Mouse (Mus musculus) MEL (cell line): Measurements from ENCODE around the gene Edf1. TPM values are rescaled to one million over a fixed set of nuclear protein-coding genes. Genes with fewer than 3 reads are reported as not detected.

Experiments used
- DNase-seq: peaks from one replicate; pipeline ENCODE4 v3.0.0; 2011; ENCODE audit warnings: low read depth, low spot score
- H3K27ac ChIP-seq: 2 replicates; pipeline ENCODE4 v1.5.1; 2012; ENCODE audit warnings: low read depth, mild to moderate bottlenecking, control low read depth, low read length, moderate library complexity; ENCODE audit not compliant: control insufficient read depth
- H3K27me3 ChIP-seq, 2 experiments: fragments of 150-350 bp in 1 of 2; sonication (generic) in 1 of 2; 2 replicates each; pipeline ENCODE4 v1.6.1; 2012; ENCODE audit warnings: low read length in 2 of 2, mild to moderate bottlenecking in 2 of 2, improper control_type of control experiment in 1 of 2, moderate library complexity in 1 of 2; ENCODE audit not compliant: insufficient read depth in 2 of 2, control insufficient read depth in 1 of 2
- H3K36me3 ChIP-seq, 2 experiments: 2 replicates each; pipeline ENCODE4 v1.6.1; 2012 to 2014; ENCODE audit warnings: low read length in 2 of 2, improper control_type of control experiment in 1 of 2, inconsistent platforms in 1 of 2, mild to moderate bottlenecking in 1 of 2; ENCODE audit not compliant: insufficient read depth in 2 of 2, control insufficient read depth in 1 of 2
- H3K4me1 ChIP-seq, 2 experiments: fragments of 150-350 bp in 1 of 2; sonication (generic) in 1 of 2; 2 replicates each; pipeline ENCODE4 v1.6.1; 2012; ENCODE audit warnings: low read length in 2 of 2, improper control_type of control experiment in 1 of 2, mild to moderate bottlenecking in 1 of 2; ENCODE audit not compliant: insufficient read depth in 2 of 2, control insufficient read depth in 1 of 2
- H3K4me3 ChIP-seq, 2 experiments: fragments of 150-350 bp in 1 of 2; sonication (generic) in 1 of 2; 2 replicates each; pipeline ENCODE4 v1.5.1; 2012; ENCODE audit warnings: low read depth in 2 of 2, low read length in 2 of 2, mild to moderate bottlenecking in 2 of 2, moderate library complexity in 2 of 2, control low read depth in 1 of 2, improper control_type of control experiment in 1 of 2; ENCODE audit not compliant: control insufficient read depth in 1 of 2, insufficient read depth in 1 of 2
- H3K79me2 ChIP-seq: 2 replicates; pipeline ENCODE4 v1.6.1; 2012; ENCODE audit warnings: mild to moderate bottlenecking, low read length, moderate library complexity; ENCODE audit not compliant: control insufficient read depth, poor library complexity, insufficient read depth
- H3K9ac ChIP-seq: 2 replicates; pipeline ENCODE4 v1.6.1; 2012; ENCODE audit warnings: low read depth, mild to moderate bottlenecking, control low read depth, low read length, moderate library complexity; ENCODE audit not compliant: control insufficient read depth, poor library complexity, severe bottlenecking
- H3K9me3 ChIP-seq: fragments of 150-350 bp; sonication (generic); replicated peaks from 2 replicates; pipeline ENCODE4 v1.6.1; 2012; ENCODE audit warnings: mild to moderate bottlenecking, low read length, improper control_type of control experiment, moderate library complexity; ENCODE audit not compliant: insufficient read depth
- BHLHE40 ChIP-seq: IDR thresholded peaks from 2 replicates; pipeline ENCODE4 v1.6.1; 2012; ENCODE audit warnings: low read depth, mild to moderate bottlenecking, inconsistent platforms, low read length, improper control_type of control experiment, borderline replicate concordance
- CHD2 ChIP-seq: IDR thresholded peaks from 2 replicates; pipeline ENCODE4 v1.6.1; 2011; ENCODE audit warnings: low read length, improper control_type of control experiment
- ELF1 ChIP-seq: IDR thresholded peaks from 2 replicates; pipeline ENCODE4 v1.6.1; 2014; ENCODE audit warnings: low read depth, mild to moderate bottlenecking, inconsistent platforms, low read length, improper control_type of control experiment, moderate library complexity
- EP300 ChIP-seq, 2 experiments: IDR thresholded peaks; 2 replicates each; pipeline ENCODE4 v1.6.1; 2011; ENCODE audit warnings: improper control_type of control experiment in 2 of 2, low read length in 2 of 2, low read depth in 1 of 2, mild to moderate bottlenecking in 1 of 2
- ETS1 ChIP-seq: IDR thresholded peaks from 2 replicates; pipeline ENCODE4 v1.6.1; 2012; ENCODE audit warnings: low read depth, mild to moderate bottlenecking, inconsistent platforms, low read length, improper control_type of control experiment, moderate library complexity
- GABPA ChIP-seq: IDR thresholded peaks from 2 replicates; pipeline ENCODE4 v1.6.1; 2012; ENCODE audit warnings: low read depth, mild to moderate bottlenecking, inconsistent platforms, low read length, improper control_type of control experiment, moderate library complexity
- JUND ChIP-seq: IDR thresholded peaks from 2 replicates; pipeline ENCODE4 v1.6.1; 2011; ENCODE audit warnings: low read depth, mild to moderate bottlenecking, improper control_type of control experiment, low read length
- KAT2A ChIP-seq: conservative IDR thresholded peaks from 2 replicates; pipeline ENCODE4 v1.6.1; 2012; ENCODE audit warnings: low read depth, low read length, improper control_type of control experiment, inconsistent platforms
- MAFK ChIP-seq: IDR thresholded peaks from 2 replicates; pipeline ENCODE4 v1.6.1; 2011; ENCODE audit warnings: low read depth, mild to moderate bottlenecking, low read length, improper control_type of control experiment, borderline replicate concordance
- MAX ChIP-seq: IDR thresholded peaks from 2 replicates; pipeline ENCODE4 v1.6.1; 2011; ENCODE audit warnings: low read length, improper control_type of control experiment
- MAZ ChIP-seq: IDR thresholded peaks from 2 replicates; pipeline ENCODE4 v1.6.1; 2012; ENCODE audit warnings: low read depth, mild to moderate bottlenecking, inconsistent platforms, low read length, improper control_type of control experiment
- MEF2A ChIP-seq: IDR thresholded peaks from 2 replicates; pipeline ENCODE4 v1.6.1; 2014; ENCODE audit warnings: low read depth, mild to moderate bottlenecking, inconsistent platforms, low read length, improper control_type of control experiment; ENCODE audit not compliant: poor library complexity, insufficient replicate concordance, severe bottlenecking; ENCODE audit errors: extremely low read depth
- MXI1 ChIP-seq: IDR thresholded peaks from 2 replicates; pipeline ENCODE4 v1.6.1; 2011; ENCODE audit warnings: mild to moderate bottlenecking, low read depth, low read length, improper control_type of control experiment
- MYB ChIP-seq: IDR thresholded peaks from 2 replicates; pipeline ENCODE4 v1.6.1; 2011; ENCODE audit warnings: mild to moderate bottlenecking, low read depth, low read length, improper control_type of control experiment
- MYC ChIP-seq: IDR thresholded peaks from 2 replicates; pipeline ENCODE4 v1.6.1; 2011; ENCODE audit warnings: low read depth, mild to moderate bottlenecking, low read length, improper control_type of control experiment, moderate library complexity
- NELFE ChIP-seq: IDR thresholded peaks from 2 replicates; pipeline ENCODE4 v1.6.1; 2011; ENCODE audit warnings: low read depth, low read length, improper control_type of control experiment
- POLR2AphosphoS2 ChIP-seq: IDR thresholded peaks from 2 replicates; pipeline ENCODE4 v1.6.1; 2011; ENCODE audit warnings: low read length, improper control_type of control experiment
- POLR2AphosphoS5 ChIP-seq: IDR thresholded peaks from 2 replicates; pipeline ENCODE4 v1.6.1; 2012; ENCODE audit warnings: low read depth, borderline replicate concordance, mild to moderate bottlenecking, inconsistent platforms, low read length, moderate library complexity, mixed read lengths
- RAD21 ChIP-seq: IDR thresholded peaks from 2 replicates; pipeline ENCODE4 v1.6.1; 2011; ENCODE audit warnings: mild to moderate bottlenecking, low read depth, low read length, improper control_type of control experiment
- RCOR1 ChIP-seq: IDR thresholded peaks from 2 replicates; pipeline ENCODE4 v1.6.1; 2012; ENCODE audit warnings: low read depth, mild to moderate bottlenecking, inconsistent platforms, low read length, improper control_type of control experiment
- SMC3 ChIP-seq: IDR thresholded peaks from 2 replicates; pipeline ENCODE4 v1.6.1; 2011; ENCODE audit warnings: low read depth, low read length, improper control_type of control experiment
- TBP ChIP-seq: IDR thresholded peaks from 2 replicates; pipeline ENCODE4 v1.8.0; 2011; ENCODE audit warnings: low read depth, low read length, improper control_type of control experiment
- UBTF ChIP-seq: IDR thresholded peaks from 2 replicates; pipeline ENCODE4 v1.6.1; 2012; ENCODE audit warnings: low read depth, mild to moderate bottlenecking, inconsistent platforms, low read length, improper control_type of control experiment, moderate library complexity, borderline replicate concordance; ENCODE audit not compliant: insufficient read depth
- USF1 ChIP-seq: IDR thresholded peaks from 2 replicates; pipeline ENCODE4 v1.6.1; 2014; ENCODE audit warnings: low read depth, mild to moderate bottlenecking, inconsistent platforms, low read length, improper control_type of control experiment, moderate library complexity
- ZC3H11A ChIP-seq: IDR thresholded peaks from 2 replicates; pipeline ENCODE4 v1.6.1; 2012; ENCODE audit warnings: low read depth, mild to moderate bottlenecking, inconsistent platforms, low read length, improper control_type of control experiment
- ZMIZ1 ChIP-seq: IDR thresholded peaks from 2 replicates; pipeline ENCODE4 v1.6.1; 2012; ENCODE audit warnings: low read depth, mild to moderate bottlenecking, inconsistent platforms, low read length, improper control_type of control experiment, moderate library complexity
- polyA plus RNA-seq, 2 experiments: library from polyadenylated mRNA; stranded (reverse) in 1 of 2; unstranded in 1 of 2; fragments of >175 nt in 1 of 2; fragments of >200 nt in 1 of 2; gene quantifications; 2 replicates each; pipeline versions ENCODE4 v1.2.1 to v1.2.4; 2012; ENCODE audit warnings: low replicate concordance in 2 of 2, low read depth in 1 of 2; ENCODE audit not compliant: insufficient read length in 2 of 2, insufficient read depth in 1 of 2, missing spikeins in 1 of 2
- total RNA-seq: library from RNA; depleted of rRNA; stranded (reverse); fragments of 300-350 nt; gene quantifications from 2 replicates; pipeline ENCODE4 v1.2.3, GENCODE M21; 2012

Edf1 gene
- total and polyA plus RNA-seq, 3 experiments, result 142 to 318 TPM; not detected in 1

DNA sequence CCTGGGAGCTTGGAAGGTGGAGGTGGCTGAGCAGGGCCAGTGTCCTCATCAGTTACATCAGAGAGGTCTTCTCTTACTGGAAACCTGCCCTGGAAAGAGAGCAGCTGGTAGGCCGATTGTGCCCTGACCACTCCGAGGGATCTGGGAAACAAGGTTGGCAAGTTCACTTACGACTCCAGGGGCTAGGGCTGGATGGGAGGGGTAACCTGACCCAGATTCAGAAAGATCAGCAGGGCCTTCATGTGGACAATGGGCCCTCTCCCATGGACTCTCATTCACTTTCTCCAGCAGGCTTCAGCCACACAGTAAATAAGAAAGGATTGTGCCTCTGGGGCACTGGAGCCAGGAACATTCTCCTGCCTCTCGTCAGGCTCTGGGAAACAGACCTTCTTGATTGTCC, 27.2 kb downstream of the Edf1 start:
- Histone ChIP-seq H3K36me3 (peaks cover 3 to 7% of the 10 kb centered on the region in 2 experiments), H3K4me3 (no peak overlapping the region), H3K79me2 (no peaks in the 10 kb centered on the region), H3K9ac (no peak overlapping the region), H3K4me1 (peaks cover 0 to 10% of the 10 kb centered on the region in 2 experiments; a peak in 2 of 4 replicates), H3K27ac (no peak overlapping the region), H3K27me3 (no peaks in the 10 kb centered on the region), H3K9me3 (no peaks in the 10 kb centered on the region)
- TF ChIP-seq MXI1, result no peak
- TF ChIP-seq POLR2AphosphoS5, result no peak
- TF ChIP-seq BHLHE40, result no peak
- TF ChIP-seq ETS1, result no peak
- no peak for TF ChIP-seq TBP
- no peak for TF ChIP-seq MEF2A
- no peak for TF ChIP-seq MAX
- TF ChIP-seq EP300 (IDR thresholded peaks at IDR 0.05; ENCODE audit: low read depth in 1 of 2, low read length in 2 of 2), result no peak
- no peak for TF ChIP-seq RAD21
- no peak for TF ChIP-seq USF1
- no peak for TF ChIP-seq ZMIZ1
- no peak for TF ChIP-seq ZC3H11A
- TF ChIP-seq UBTF, result no peak
- no peak for TF ChIP-seq MYB
- TF ChIP-seq POLR2AphosphoS2, result no peak
- DNase-seq, result no peak

DNA sequence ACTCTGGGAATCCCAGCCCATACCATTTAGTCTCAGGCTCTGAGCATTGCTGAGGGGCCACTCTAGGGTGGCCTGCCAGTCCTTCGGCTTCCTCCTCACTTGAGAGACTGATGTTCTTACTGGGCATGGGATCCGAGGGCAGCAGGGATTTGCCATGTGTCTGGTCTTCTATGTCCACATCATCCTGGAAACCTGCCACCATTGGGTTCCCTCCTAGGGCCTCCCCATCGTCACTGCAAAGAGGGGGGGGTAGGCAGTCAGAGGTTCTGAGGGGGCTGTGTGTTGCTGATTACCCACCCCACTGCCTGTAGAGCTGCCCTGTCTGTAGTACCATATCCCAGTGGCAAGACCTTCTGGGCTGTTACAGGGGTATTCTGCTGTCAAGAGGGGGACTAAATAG, 28.0 kb downstream of the Edf1 start:
- Histone ChIP-seq H3K9ac (no peak overlapping the region), H3K36me3 (peaks cover 3 to 7% of the 10 kb centered on the region in 2 experiments), H3K79me2 (no peaks in the 10 kb centered on the region), H3K27ac (no peak overlapping the region), H3K27me3 (no peaks in the 10 kb centered on the region), H3K4me1 (peaks cover 0 to 10% of the 10 kb centered on the region in 2 experiments; a peak in 2 of 4 replicates), H3K4me3 (no peak overlapping the region), H3K9me3 (no peaks in the 10 kb centered on the region)
- no peak for DNase-seq
- no peak for TF ChIP-seq NELFE
- TF ChIP-seq ETS1, result no peak
- no peak for TF ChIP-seq EP300 (IDR thresholded peaks at IDR 0.05; ENCODE audit: low read depth in 1 of 2, low read length in 2 of 2)
- no peak for TF ChIP-seq GABPA
- TF ChIP-seq MYC, result no peak
- no peak for TF ChIP-seq KAT2A
- TF ChIP-seq JUND, result no peak
- TF ChIP-seq CHD2, result no peak
- TF ChIP-seq USF1, result no peak
- no peak for TF ChIP-seq SMC3
- TF ChIP-seq ZMIZ1, result no peak
- no peak for TF ChIP-seq ELF1
- no peak for TF ChIP-seq ZC3H11A
- no peak for TF ChIP-seq MXI1
- no peak for TF ChIP-seq MAZ
- TF ChIP-seq MAFK, result no peak
- TF ChIP-seq RCOR1, result no peak
- TF ChIP-seq POLR2AphosphoS2, result no peak
